Mouse (Mus musculus) neural tube, embryonic 13.5 days (tissue): ENCODE results near the gene Hmgb2. TPM values are rescaled to one million over a fixed set of nuclear protein-coding genes. Genes with fewer than 3 reads are reported as not detected.
"Not testable (repeated sequence)": the region's sequence is repeated elsewhere in the genome, so short reads cannot be mapped to it uniquely, and the experiment has no call there.

Source experiments
- ATAC-seq: fragments of 200-750 bp; cut with Nextera tagmentation; 2 replicates; pipeline ENCODE4 v1.8.0; 2017; ENCODE audit warnings: low read depth, mild to moderate bottlenecking, moderate TSS enrichment, moderate library complexity
- H3K27ac ChIP-seq: fragments of 300-500 bp; sonication (generic); replicated peaks from 2 replicates; pipeline ENCODE4 v1.5.1; 2015; ENCODE audit warnings: moderate library complexity, mild to moderate bottlenecking, inconsistent platforms
- H3K27me3 ChIP-seq: fragments of 300-500 bp; sonication (generic); 2 replicates; pipeline ENCODE4 v1.6.1; 2015; ENCODE audit warnings: mild to moderate bottlenecking, inconsistent platforms
- H3K36me3 ChIP-seq: fragments of 300-500 bp; sonication (generic); 2 replicates; pipeline ENCODE4 v1.6.1; 2015; ENCODE audit warnings: mild to moderate bottlenecking, inconsistent platforms
- H3K4me1 ChIP-seq: fragments of 300-500 bp; sonication (generic); replicated peaks from 2 replicates; pipeline ENCODE4 v1.6.1; 2015; ENCODE audit warnings: inconsistent platforms
- H3K4me2 ChIP-seq: fragments of 300-500 bp; sonication (generic); 2 replicates; pipeline ENCODE4 v1.6.1; 2015; ENCODE audit warnings: inconsistent platforms, mild to moderate bottlenecking, moderate library complexity
- H3K4me3 ChIP-seq: fragments of 300-500 bp; sonication (generic); 2 replicates; pipeline ENCODE4 v1.5.1; 2015; ENCODE audit warnings: mild to moderate bottlenecking, inconsistent platforms
- H3K9ac ChIP-seq: fragments of 300-500 bp; sonication (generic); 2 replicates; pipeline ENCODE4 v1.6.1; 2015; ENCODE audit warnings: moderate library complexity, mild to moderate bottlenecking, inconsistent platforms
- H3K9me3 ChIP-seq: fragments of 300-500 bp; sonication (generic); 2 replicates; pipeline ENCODE4 v1.6.1; 2016; ENCODE audit warnings: inconsistent platforms
- WGBS: fragments of 180-500 bp; shearing (Covaris S2); methylation state at CpG from one replicate; pipeline ENCODE4 v1.1.7; 2015; 5-methylcytosine and 5-hydroxymethylcytosine counted together
- polyA plus RNA-seq: library from polyadenylated mRNA; unstranded; fragments of >200 nt; fragmentation: Nextera tagmentation; extraction: Ambion mirVana; gene quantifications from 2 replicates; pipeline ENCODE4 v1.2.1, GENCODE M21; 2015

The Hmgb2 gene
- polyA plus RNA-seq, 1 experiment from 2014 or later = 87.2 TPM

DNA sequence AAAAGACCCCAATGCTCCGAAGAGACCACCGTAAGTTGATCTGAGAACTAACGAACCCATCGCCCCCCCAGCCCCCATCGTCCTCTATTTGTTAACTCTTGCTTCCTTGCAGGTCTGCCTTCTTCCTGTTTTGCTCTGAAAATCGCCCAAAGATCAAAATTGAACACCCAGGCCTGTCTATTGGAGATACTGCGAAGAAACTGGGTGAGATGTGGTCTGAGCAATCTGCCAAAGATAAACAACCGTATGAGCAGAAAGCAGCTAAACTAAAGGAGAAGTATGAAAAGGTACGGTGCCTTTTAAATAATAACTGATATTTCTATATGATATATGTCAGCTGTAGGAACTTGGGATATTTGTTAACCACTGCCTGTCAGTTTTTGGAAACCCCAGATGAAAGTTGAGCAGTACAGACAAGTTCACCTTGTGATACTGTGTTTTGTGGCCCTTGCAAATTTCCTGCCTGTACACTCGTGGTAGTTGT, 1.5 kb downstream of the Hmgb2 start:
- H3K4me3 ChIP-seq = peak overlapping the region; percentile 82
- H3K27ac ChIP-seq = not testable (repeated sequence)
- peak overlapping the region; percentile 95 for H3K9ac ChIP-seq

DNA sequence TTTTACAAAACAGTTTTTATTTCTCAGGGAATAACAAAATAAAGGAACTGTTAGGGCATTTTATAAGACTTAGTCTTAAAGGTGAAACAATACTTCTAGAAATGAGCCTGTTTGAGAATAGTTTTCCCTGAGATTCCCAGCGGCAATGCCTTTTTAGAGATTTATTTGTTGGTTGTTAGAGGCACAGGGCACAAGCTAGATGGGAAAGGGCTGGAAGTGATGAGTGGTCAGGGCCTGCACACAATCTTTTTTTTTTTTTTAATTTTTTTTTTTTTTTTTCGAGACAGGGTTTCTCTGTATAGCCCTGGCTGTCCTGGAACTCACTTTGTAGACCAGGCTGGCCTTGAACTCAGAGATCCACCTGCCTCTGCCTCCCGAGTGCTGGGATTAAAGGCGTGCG, 5.0 kb downstream of the Hmgb2 start:
- H3K4me2 ChIP-seq, H3K36me3 ChIP-seq, ATAC-seq, H3K27ac ChIP-seq, H3K4me1 ChIP-seq, H3K9me3 ChIP-seq, H3K4me3 ChIP-seq, H3K9ac ChIP-seq, H3K27me3 ChIP-seq: not testable (repeated sequence)
- 96% methylated on average over 4 of the region's 5 CpGs for WGBS

More for the DNA sequence above, 1.5 kb downstream of the Hmgb2 start:
- 28% methylated on average over 10 of the region's 10 CpGs for WGBS
- peak overlapping the region; percentile 65 for H3K4me2 ChIP-seq
- not testable (repeated sequence) for ATAC-seq, H3K36me3 ChIP-seq, H3K9me3 ChIP-seq, H3K27me3 ChIP-seq
- peaks cover 10% of the 10 kb centered on the region for H3K4me1 ChIP-seq

GRCm38 (mm10) chr8:57517723-57518122, 6.0 kb downstream of the Hmgb2 start:
- Histone ChIP-seq H3K9ac (no peak overlapping the region), H3K4me3 (no peak overlapping the region), H3K36me3 (0 out of 2 replicates have a peak, but pooled peaks cover 5% of the 10 kb centered on the region), H3K27me3 (no peaks in the 10 kb centered on the region), H3K9me3 (no peaks in the 10 kb centered on the region), H3K4me1 (peaks cover 6% of the 10 kb centered on the region), H3K27ac (no peak overlapping the region), H3K4me2 (no peak overlapping the region)
- WGBS = 91% methylated on average over 3 of the region's 3 CpGs
- ATAC-seq = no peak

DNA sequence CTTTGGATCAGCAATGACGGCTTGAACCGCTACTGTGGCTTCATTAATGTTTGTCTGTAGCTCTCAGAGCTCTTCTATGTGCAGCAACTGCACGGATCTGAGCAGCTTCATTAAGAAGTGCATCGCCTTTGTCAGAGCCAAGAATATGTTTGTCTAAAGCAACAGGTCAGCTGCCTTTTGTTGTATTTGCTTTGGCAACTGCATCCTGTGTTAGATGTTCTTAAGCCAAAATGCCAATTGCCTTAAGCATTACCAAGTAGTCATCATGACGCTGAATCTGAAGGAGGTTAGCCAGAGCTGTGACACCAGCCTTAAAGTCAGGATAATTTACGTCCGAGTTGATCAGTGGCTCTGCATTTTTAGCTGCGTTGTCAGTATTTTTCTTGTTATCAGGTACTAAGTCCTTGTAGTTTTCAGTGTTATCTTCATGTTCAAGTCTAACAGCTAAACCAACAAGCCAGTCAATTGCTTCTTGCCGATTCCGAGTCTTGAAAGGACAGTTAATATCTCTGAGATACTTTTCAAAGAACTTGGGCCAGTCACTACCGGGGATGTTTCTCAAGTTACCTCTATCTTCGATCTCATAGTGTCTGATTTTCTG, 8.6 kb downstream of the Hmgb2 start:
- no peaks in the 10 kb centered on the region for H3K27me3 ChIP-seq
- no peak overlapping the region for H3K27ac ChIP-seq
- 87% methylated on average over 12 of the region's 12 CpGs for WGBS
- no peak overlapping the region for H3K4me3 ChIP-seq
- no peak overlapping the region for H3K9ac ChIP-seq
- no peaks in the 10 kb centered on the region for H3K9me3 ChIP-seq
- H3K4me2 ChIP-seq = no peak overlapping the region
- peaks cover 9% of the 10 kb centered on the region; the same call in 1 of the 2 replicates for H3K36me3 ChIP-seq
- no peak for ATAC-seq
- no peaks in the 10 kb centered on the region for H3K4me1 ChIP-seq

DNA sequence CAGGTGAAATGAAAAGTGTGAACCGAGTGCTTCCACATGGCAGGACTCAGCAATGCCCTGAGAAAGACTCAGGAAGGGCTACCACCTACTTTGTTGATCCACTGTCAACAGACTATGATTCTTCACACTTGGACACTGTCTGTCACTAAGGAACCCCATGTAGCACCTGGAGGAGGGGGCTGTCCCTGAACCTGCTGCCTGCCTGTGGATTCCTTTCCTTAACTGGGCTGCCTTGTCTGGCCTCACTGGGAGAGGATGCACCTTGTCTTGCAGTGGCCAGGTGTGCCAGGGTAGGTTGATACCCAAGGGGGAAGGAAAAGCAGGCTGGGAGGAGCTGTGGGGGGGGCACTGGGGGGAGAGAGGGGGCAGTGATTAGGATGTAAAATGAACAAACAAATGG, 16.3 kb downstream of the Hmgb2 start:
- Histone ChIP-seq H3K9me3 (no peaks in the 10 kb centered on the region), H3K27me3 (no peaks in the 10 kb centered on the region), H3K4me1 (0 out of 2 replicates have a peak, but pooled peaks cover 2% of the 10 kb centered on the region), H3K9ac (no peak overlapping the region), H3K36me3 (peaks cover 9% of the 10 kb centered on the region; the same call in 1 of the 2 replicates), H3K4me2 (no peak overlapping the region), H3K4me3 (no peak overlapping the region), H3K27ac (no peak overlapping the region)
- ATAC-seq = no peak
- 94% methylated on average over 1 of the region's 1 CpGs for WGBS

GRCm38 (mm10) chr8:57530238-57530637, 18.5 kb downstream of the Hmgb2 start:
- H3K9me3 ChIP-seq = no peaks in the 10 kb centered on the region
- H3K9ac ChIP-seq = no peak overlapping the region
- ATAC-seq = no peak
- H3K4me3 ChIP-seq = no peak overlapping the region
- H3K27ac ChIP-seq = no peak overlapping the region
- WGBS = 90% methylated on average over 13 of the region's 13 CpGs
- H3K27me3 ChIP-seq = no peaks in the 10 kb centered on the region
- H3K4me1 ChIP-seq = 0 out of 2 replicates have a peak, but pooled peaks cover 2% of the 10 kb centered on the region
- peaks cover 11% of the 10 kb centered on the region for H3K36me3 ChIP-seq
- no peak overlapping the region for H3K4me2 ChIP-seq

- Histone ChIP-seq H3K9me3 (no peaks in the 10 kb centered on the region), H3K4me3 (no peak overlapping the region), H3K4me2 (no peak overlapping the region), H3K9ac (no peak overlapping the region), H3K36me3 (peaks cover 13% of the 10 kb centered on the region), H3K27ac (no peak overlapping the region), H3K4me1 (0 out of 2 replicates have a peak, but pooled peaks cover 2% of the 10 kb centered on the region), H3K27me3 (no peaks in the 10 kb centered on the region)
- WGBS = 38% methylated on average over 15 of the region's 15 CpGs
- ATAC-seq = peak; percentile 75
Observed at GRCm38 (mm10) chr8:57530666-57531349, 19.1 kb downstream of the Hmgb2 start.

DNA sequence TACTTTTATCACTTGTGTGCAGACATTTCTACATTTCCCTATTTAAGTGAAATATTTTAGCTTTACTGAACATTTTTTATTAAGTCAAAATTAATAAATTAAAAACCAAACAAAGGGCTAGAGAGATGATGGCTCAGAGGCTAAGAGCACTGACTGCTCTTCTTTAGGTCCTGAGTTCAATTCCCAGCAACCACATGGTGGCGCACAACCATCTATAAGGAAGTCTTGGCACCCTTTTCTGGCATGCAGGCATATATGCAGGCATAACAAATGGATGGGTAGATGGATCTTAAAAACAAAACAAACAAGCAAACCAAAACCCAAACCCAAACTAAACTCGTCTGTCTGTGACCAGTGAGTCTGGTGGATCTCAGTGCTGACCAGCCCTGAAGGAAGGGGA, 20.5 kb downstream of the Hmgb2 start:
- no peak overlapping the region for H3K4me3 ChIP-seq
- H3K36me3 ChIP-seq = peaks cover 18% of the 10 kb centered on the region
- WGBS = 65% methylated on average over 2 of the region's 2 CpGs
- H3K27ac ChIP-seq = no peak overlapping the region
- no peak overlapping the region for H3K9ac ChIP-seq
- H3K4me2 ChIP-seq = no peak overlapping the region
- H3K27me3 ChIP-seq = no peaks in the 10 kb centered on the region
- no peaks in the 10 kb centered on the region for H3K9me3 ChIP-seq
- ATAC-seq = no peak
- H3K4me1 ChIP-seq = 0 out of 2 replicates have a peak, but pooled peaks cover under 1% of the 10 kb centered on the region

DNA sequence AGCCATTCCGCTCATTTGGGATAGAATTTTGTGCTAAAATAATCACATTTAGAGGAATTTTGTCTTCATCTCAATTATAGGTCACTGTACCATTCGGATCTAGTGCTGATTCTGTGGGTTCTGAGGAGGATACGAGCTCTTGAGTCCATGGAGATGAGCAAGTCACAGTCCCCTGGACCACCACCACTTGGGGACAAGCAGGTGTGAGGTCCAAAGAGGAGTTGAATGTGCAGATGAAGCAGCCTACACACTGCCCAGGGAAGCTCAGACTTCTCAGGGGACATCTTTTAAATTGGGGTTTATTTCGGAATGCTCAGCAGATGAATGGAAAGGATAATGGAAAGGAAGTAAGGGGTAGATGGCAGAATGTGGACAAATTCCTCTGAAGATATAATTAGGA, 21.4 kb downstream of the Hmgb2 start:
- H3K4me3 ChIP-seq = no peak overlapping the region

DNA sequence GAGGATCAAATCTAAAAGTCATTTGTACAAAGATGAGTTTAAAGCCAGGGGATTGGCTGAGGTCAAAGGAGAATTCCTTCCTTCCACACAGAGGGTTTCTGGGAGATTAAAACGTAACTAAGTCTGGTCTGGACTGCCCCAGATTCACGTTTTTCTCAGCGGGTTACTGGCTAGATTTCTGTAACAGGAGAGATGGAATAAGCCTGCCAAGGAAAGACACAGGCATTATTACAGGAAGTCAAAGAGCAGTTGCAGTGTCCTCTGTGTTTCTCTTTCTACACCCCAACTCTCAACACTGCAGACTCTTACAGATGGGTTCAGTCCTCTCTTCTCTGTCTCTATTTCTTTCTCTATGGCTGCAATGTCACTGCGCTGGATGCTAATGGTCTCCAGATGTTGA, 22.8 kb downstream of the Hmgb2 start:
- no peaks in the 10 kb centered on the region for H3K4me1 ChIP-seq
- no peaks in the 10 kb centered on the region for H3K9me3 ChIP-seq
- 81% methylated on average over 4 of the region's 4 CpGs for whole genome bisulfite sequencing
- H3K27ac ChIP-seq = no peak overlapping the region
- ATAC-seq = no peak
- peaks cover 18% of the 10 kb centered on the region for H3K36me3 ChIP-seq
- H3K4me3 ChIP-seq = no peak overlapping the region
- H3K4me2 ChIP-seq = no peak overlapping the region
- H3K9ac ChIP-seq = no peak overlapping the region
- no peaks in the 10 kb centered on the region for H3K27me3 ChIP-seq

More for the DNA sequence above, 21.4 kb downstream of the Hmgb2 start:
- Histone ChIP-seq H3K4me1 (no peaks in the 10 kb centered on the region), H3K4me2 (no peak overlapping the region), H3K36me3 (peaks cover 18% of the 10 kb centered on the region), H3K9me3 (no peaks in the 10 kb centered on the region), H3K9ac (no peak overlapping the region), H3K27ac (no peak overlapping the region), H3K27me3 (no peaks in the 10 kb centered on the region)
- no peak for ATAC-seq
- 94% methylated on average over 4 of the region's 4 CpGs for WGBS

- Histone ChIP-seq H3K4me3 (no peak overlapping the region), H3K27ac (no peak overlapping the region), H3K9ac (no peak overlapping the region), H3K36me3 (peaks cover 18% of the 10 kb centered on the region), H3K9me3 (no peaks in the 10 kb centered on the region), H3K27me3 (no peaks in the 10 kb centered on the region), H3K4me2 (no peak overlapping the region), H3K4me1 (no peaks in the 10 kb centered on the region)
- 96% methylated on average over 6 of the region's 6 CpGs for WGBS
- no peak for ATAC-seq
Observed at GRCm38 (mm10) chr8:57536167-57536566, 24.5 kb downstream of the Hmgb2 start.

DNA sequence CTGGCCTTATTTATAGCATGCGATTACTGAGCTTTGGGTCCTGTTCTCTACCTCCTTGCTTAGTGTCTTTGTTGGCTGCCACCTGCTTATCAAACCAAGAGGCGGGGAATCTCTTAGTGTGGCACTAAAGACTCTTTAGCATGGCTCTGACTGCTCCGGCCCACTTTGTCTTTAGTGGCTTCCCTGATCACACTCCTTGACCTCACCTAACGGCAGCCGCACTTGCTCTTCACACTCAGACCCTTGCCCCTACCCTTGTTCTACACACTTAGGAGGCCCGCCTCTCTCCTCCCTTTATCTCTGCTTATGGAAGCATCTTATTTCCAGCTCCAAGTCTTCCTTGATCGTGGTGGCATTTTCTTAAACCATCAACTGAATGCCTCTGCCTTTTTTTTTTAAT, 26.9 kb downstream of the Hmgb2 start:
- H3K4me1 ChIP-seq = no peaks in the 10 kb centered on the region
- no peak overlapping the region for H3K4me3 ChIP-seq
- no peak overlapping the region for H3K27ac ChIP-seq
- H3K9ac ChIP-seq = no peak overlapping the region
- H3K27me3 ChIP-seq = no peaks in the 10 kb centered on the region
- no peaks in the 10 kb centered on the region for H3K9me3 ChIP-seq
- ATAC-seq = no peak
- peaks cover 18% of the 10 kb centered on the region for H3K36me3 ChIP-seq
- WGBS = 88% methylated on average over 7 of the region's 7 CpGs
- no peak overlapping the region for H3K4me2 ChIP-seq
